Mouse (Mus musculus) urinary bladder, adult 2 months (tissue): ENCODE measurements around the gene Gnb1l. TPM values are rescaled to one million over a fixed set of nuclear protein-coding genes. Genes with fewer than 3 reads are reported as not detected.

Source experiments
- polyA plus RNA-seq: library from polyadenylated mRNA; depleted of rRNA; stranded (reverse); fragments of >200 nt; gene quantifications from 2 replicates; pipeline ENCODE4 v1.2.3, GENCODE M21; 2012; rRNA removed

Gnb1l gene
- polyA plus RNA-seq, 1 experiment, result 8.4 TPM

Other genes starting within 250 kb of the Gnb1l start
- gene Ranbp1, start 250.0 kb upstream of the Gnb1l start, polyA plus RNA-seq, result 88.4 and 90.6 TPM in 2 replicates
- not detected in 2 replicates for gene Gm49776, start 240.4 kb upstream of the Gnb1l start, polyA plus RNA-seq
- 24.7 and 25.8 TPM in 2 replicates for gene Dgcr8, start 209.5 kb upstream of the Gnb1l start, polyA plus RNA-seq
- 36.6 and 43.0 TPM in 2 replicates for gene Tango2, start 150.6 kb upstream of the Gnb1l start, polyA plus RNA-seq
- gene Arvcf, start 150.5 kb upstream of the Gnb1l start, polyA plus RNA-seq, result 15.6 and 17.3 TPM in 2 replicates
- 16.5 and 21.5 TPM in 2 replicates for gene Txnrd2, start 72.3 kb upstream of the Gnb1l start, polyA plus RNA-seq
- 169 and 205 TPM in 2 replicates for gene Comt, start 71.9 kb upstream of the Gnb1l start, polyA plus RNA-seq
- 4.4 and 5.6 TPM in 2 replicates for gene Rtl10, start 188 bp downstream of the Gnb1l start, polyA plus RNA-seq
- gene Tbx1, start 92.0 kb downstream of the Gnb1l start, polyA plus RNA-seq, result 2.0 and 4.1 TPM in 2 replicates
- gene Gp1bb, start 123.7 kb downstream of the Gnb1l start, polyA plus RNA-seq, result 0.55 and 0.59 TPM in 2 replicates
- gene Gm49601, start 127.7 kb downstream of the Gnb1l start, polyA plus RNA-seq, result 11.8 and 15.0 TPM in 2 replicates
- 44.7 and 46.4 TPM in 2 replicates for gene Sept5, start 131.2 kb downstream of the Gnb1l start, polyA plus RNA-seq